Comparison of ENCODE assay signal across 9 mouse cellular contexts in genomic region chr2:150525703-150526207, GRCm38 (mm10). TPM values are rescaled to one million over a fixed set of nuclear protein-coding genes. Genes with fewer than 3 reads are reported as not detected.
A peak's percentile ranks its signal among the peaks of the same experiment; 100 is the strongest.
DNase-seq lines count a peak whose midpoint lies in the region; ATAC-seq and TF ChIP-seq lines count a peak whose summit lies in the region.
"Had no signal": no experiment of that assay in that cellular context is flagged by ENCODE, and none has a peak within 500 bp of the region (broad histone marks: within the 10 kb centered on the region; RNA-seq: fewer than 3 reads in every experiment).

No protein-coding gene starts in this region.

- H3K4me3 ChIP-seq in ES-E14 (ENCODE audit: insufficient read depth in 1 of 2, low read depth in 1 of 2, low read length in 2 of 2, poor library complexity in 1 of 2, severe bottlenecking in 1 of 2): peak overlapping the region; percentile 58 to 66

- peak; percentile 56 for ATAC-seq in granulocyte monocyte progenitor cell, adult 5-6 weeks (replicated peaks; ENCODE audit: poor library complexity, severe bottlenecking)
- ATAC-seq in inflammation-experienced regulatory T-cells, adult 6 months: no peak

- peak; percentile 7 to 28 for DNase-seq in adrenal gland, adult (ENCODE audit: inconsistent age in 2 of 2, low spot score in 1 of 2)
- no peak for DNase-seq in adrenal gland, adult 18-20 months (ENCODE audit: low spot score in 2 of 2)
- no peak for DNase-seq in ES-E14 (ENCODE audit: low read depth, low spot score)
- DNase-seq in mesoderm, embryonic 11.5 days (ENCODE audit: low read depth, low spot score): peak; percentile 14
- no peak for DNase-seq in right cerebral cortex, postnatal 36 days (ENCODE audit: low spot score in 2 of 2)
- DNase-seq in spleen, postnatal 4 days (ENCODE audit: low spot score in 2 of 2): no peak
- DNase-seq: cerebellum, adult 8-10 months had no signal

- H3K9me3 ChIP-seq in ES-E14 (ENCODE audit: control insufficient read depth, insufficient read depth, low read depth, low read length): no peaks in the 10 kb centered on the region

- peak overlapping the region; percentile 70 for H3K9ac ChIP-seq in ES-E14 (ENCODE audit: insufficient read depth, low read depth, low read length, poor library complexity, severe bottlenecking)

- no peaks in the 10 kb centered on the region for H3K4me1 ChIP-seq in ES-E14 (ENCODE audit: control insufficient read depth in 2 of 2, insufficient read depth in 2 of 2, low read length in 2 of 2, poor library complexity in 1 of 2)

- H3K27ac ChIP-seq in ES-E14 (ENCODE audit: insufficient read depth, low read depth, low read length, poor library complexity, severe bottlenecking): no peak overlapping the region

- H3K36me3 ChIP-seq in ES-E14 (ENCODE audit: control insufficient read depth, insufficient read depth, low read length, poor library complexity, severe bottlenecking): no peaks in the 10 kb centered on the region

- in situ Hi-C loops in ES-E14 (cut with MboI; ENCODE audit: low sequenced_read_pairs in 2 of 2, unreplicated experiment in 2 of 2): no loop called here

TF ChIP-seq in ES-E14, 5 proteins besides CTCF, POLR2A, EP300 and RAD21:
- TF ChIP-seq ZNF384 (IDR thresholded peaks at IDR 0.05; ENCODE audit: low read depth, low read length) (no peak), CHD2 (IDR thresholded peaks at IDR 0.05; ENCODE audit: low read depth, low read length) (no peak), MAFK (IDR thresholded peaks at IDR 0.05; ENCODE audit: insufficient read depth, low read depth, low read length) (no peak), HCFC1 (IDR thresholded peaks at IDR 0.05; ENCODE audit: borderline replicate concordance, insufficient read depth, low read length) (no peak), ZC3H11A (IDR thresholded peaks at IDR 0.05; ENCODE audit: borderline replicate concordance, low read depth, low read length) (no peak)

RNA-seq across cellular contexts. Expression of gene Zfp345, which starts 40.9 kb away (rescaled TPM):
- 1 to 10 TPM in 1 of 2 experiments, under 1 TPM in 1; 0.83 to 1.1 TPM for total RNA-seq in adrenal gland, adult 18-20 months (2021)
- total RNA-seq in ES-E14 (2012; rRNA removed): 14.2 and 18.2 TPM in 2 replicates
- total RNA-seq in granulocyte monocyte progenitor cell, adult 5-6 weeks (2014; fragmentation: Nextera tagmentation): 0.41 TPM in 1 of 2 replicates, not detected in the other
- not detected in 2 replicates for total RNA-seq in granulocyte monocyte progenitor cell, adult 5-6 weeks (2017)
- under 1 TPM in 2 of 3 experiments, not detected in 1; 0.33 to 0.43 TPM for polyA plus RNA-seq in inflammation-experienced regulatory T-cells, adult 6 months (2017; shearing (Covaris generic))

RNA-seq across cellular contexts. Expression of gene Cst7, which starts 44.5 kb away (rescaled TPM):
- under 1 TPM in 1 of 2 experiments, not detected in 1; 0.51 TPM for total RNA-seq in adrenal gland, adult 18-20 months (2021)
- not detected in 2 replicates for total RNA-seq in ES-E14 (2012; rRNA removed)
- total RNA-seq in granulocyte monocyte progenitor cell, adult 5-6 weeks (2014; fragmentation: Nextera tagmentation): 336 and 375 TPM in 2 replicates
- 403 and 441 TPM in 2 replicates for total RNA-seq in granulocyte monocyte progenitor cell, adult 5-6 weeks (2017)
- 100 to 1,000 TPM; 241 to 305 (median 284) TPM for polyA plus RNA-seq in inflammation-experienced regulatory T-cells, adult 6 months (2017; shearing (Covaris generic))

Comparison
In these comparisons a context has a peak if more than half of its experiments do, and no peak if none do; other contexts are left out.
1. DNase-seq: peak in adrenal gland, adult (2 of 2) and mesoderm, embryonic 11.5 days (single experiment); none in adrenal gland, adult 18-20 months (0 of 2), ES-E14 (single experiment), right cerebral cortex, postnatal 36 days (0 of 2) and spleen, postnatal 4 days (0 of 2).
2. RNA of gene Cst7, which starts 44.5 kb away (total RNA-seq): 336 to 441 TPM in granulocyte monocyte progenitor cell, adult 5-6 weeks; 0.51 TPM in adrenal gland, adult 18-20 months and not detected in ES-E14; every median in the first group is over 100 times any median in the second.